10 mouse cellular contexts compared by ENCODE assay signal in genomic region chr10:93375771-93376170, GRCm38 (mm10).
A peak's percentile ranks its signal among the peaks of the same experiment; 100 is the strongest.
DNase-seq lines count a peak whose midpoint lies in the region; ATAC-seq and TF ChIP-seq lines count a peak whose summit lies in the region.
"Had no signal": no experiment of that assay in that cellular context is flagged by ENCODE, and none has a peak within 500 bp of the region (broad histone marks: within the 10 kb centered on the region; RNA-seq: fewer than 3 reads in every experiment).

No protein-coding gene starts in this region.

- H3K27me3 ChIP-seq in heart, embryonic 13.5 days (replicated peaks), result no peaks in the 10 kb centered on the region
- H3K27me3 ChIP-seq in lung, embryonic 14.5 days (ENCODE audit: insufficient read depth, low read length), result no peaks in the 10 kb centered on the region
- no peaks in the 10 kb centered on the region for H3K27me3 ChIP-seq in embryonic facial prominence, embryonic 13.5 days
- no peaks in the 10 kb centered on the region for H3K27me3 ChIP-seq in limb, embryonic 15.5 days
- H3K27me3 ChIP-seq: forebrain, embryonic 13.5 days had no signal

- peaks cover 12% of the 10 kb centered on the region for H3K4me1 ChIP-seq in heart, embryonic 13.5 days
- no peaks in the 10 kb centered on the region for H3K4me1 ChIP-seq in lung, embryonic 14.5 days (ENCODE audit: insufficient read depth)
- H3K4me1 ChIP-seq in embryonic facial prominence, embryonic 13.5 days, result no peaks in the 10 kb centered on the region
- no peaks in the 10 kb centered on the region for H3K4me1 ChIP-seq in limb, embryonic 15.5 days

- H3K4me2 ChIP-seq in heart, embryonic 13.5 days, result no peak overlapping the region
- H3K4me2 ChIP-seq in lung, embryonic 14.5 days, result no peak overlapping the region
- no peak overlapping the region for H3K4me2 ChIP-seq in embryonic facial prominence, embryonic 13.5 days
- no peak overlapping the region for H3K4me2 ChIP-seq in limb, embryonic 15.5 days
- H3K4me2 ChIP-seq: forebrain, embryonic 13.5 days had no signal

- intact Hi-C loops in heart, postnatal 36 days (cut with DNase I), result loop anchor here (1.0 to 5.0 kb wide), 5 partner anchors 15 to 213 kb away; partner anchors contain the start of gene Cdk17

- ATAC-seq in heart, embryonic 13.5 days (ENCODE audit: extremely low read depth, insufficient number of reproducible peaks, low FRiP score, low TSS enrichment), result no peak
- ATAC-seq in lung, embryonic 14.5 days (ENCODE audit: insufficient read depth), result no peak
- no peak for ATAC-seq in embryonic facial prominence, embryonic 13.5 days (ENCODE audit: insufficient number of reproducible peaks, insufficient read depth, low FRiP score, low TSS enrichment, low read depth)
- ATAC-seq in limb, embryonic 15.5 days (ENCODE audit: insufficient number of reproducible peaks, low FRiP score, low TSS enrichment, low read depth), result no peak

- H3K4me3 ChIP-seq in heart, embryonic 13.5 days, result no peak overlapping the region
- H3K4me3 ChIP-seq in lung, embryonic 14.5 days (ENCODE audit: low read depth, low read length), result no peak overlapping the region
- H3K4me3 ChIP-seq in embryonic facial prominence, embryonic 13.5 days, result no peak overlapping the region
- no peak overlapping the region for H3K4me3 ChIP-seq in limb, embryonic 15.5 days
- H3K4me3 ChIP-seq: forebrain, embryonic 13.5 days; myocyte had no signal

- DNase-seq in heart, postnatal 36 days, result no peak
- DNase-seq in lung, embryonic 14.5 days, result no peak
- DNase-seq in lung, postnatal 4 days, result no peak
- no peak for DNase-seq in frontal cortex, postnatal 10 days (ENCODE audit: low spot score in 2 of 2)
- DNase-seq in spleen, postnatal 4 days (ENCODE audit: low spot score in 2 of 2), result no peak

- H3K9me3 ChIP-seq in heart, embryonic 13.5 days, result no peaks in the 10 kb centered on the region
- H3K9me3 ChIP-seq in lung, embryonic 14.5 days (ENCODE audit: low read depth, low read length), result no peaks in the 10 kb centered on the region
- no peaks in the 10 kb centered on the region; the same call in 1 of the 2 replicates for H3K9me3 ChIP-seq in embryonic facial prominence, embryonic 13.5 days
- no peaks in the 10 kb centered on the region for H3K9me3 ChIP-seq in limb, embryonic 15.5 days
- H3K9me3 ChIP-seq: forebrain, embryonic 13.5 days had no signal

- no peak for TF ChIP-seq CTCF in lung, embryonic 14.5 days (IDR thresholded peaks at IDR 0.05; ENCODE audit: low read depth)

- WGBS in heart, embryonic 13.5 days, result 59% methylated on average over 4 of the region's 4 CpGs
- 70% methylated on average over 4 of the region's 4 CpGs for WGBS in lung, embryonic 14.5 days
- WGBS in embryonic facial prominence, embryonic 13.5 days, result 70% methylated on average over 4 of the region's 4 CpGs
- WGBS in limb, embryonic 15.5 days, result 74% methylated on average over 4 of the region's 4 CpGs

- no peaks in the 10 kb centered on the region for H3K36me3 ChIP-seq in heart, embryonic 13.5 days
- no peaks in the 10 kb centered on the region for H3K36me3 ChIP-seq in lung, embryonic 14.5 days (ENCODE audit: insufficient read depth)
- no peaks in the 10 kb centered on the region for H3K36me3 ChIP-seq in embryonic facial prominence, embryonic 13.5 days
- no peaks in the 10 kb centered on the region for H3K36me3 ChIP-seq in limb, embryonic 15.5 days

- H3K27ac ChIP-seq in heart, embryonic 13.5 days (replicated peaks), result peak overlapping the region; percentile 61
- H3K27ac ChIP-seq in lung, embryonic 14.5 days (ENCODE audit: low read depth), result peak overlapping the region; percentile 37
- H3K27ac ChIP-seq in embryonic facial prominence, embryonic 13.5 days, result peak overlapping the region; percentile 51; the same call in 1 of the 2 replicates
- peak overlapping the region; percentile 22; the same call in 1 of the 2 replicates for H3K27ac ChIP-seq in limb, embryonic 15.5 days

- H3K9ac ChIP-seq in heart, embryonic 13.5 days, result no peak overlapping the region
- no peak overlapping the region for H3K9ac ChIP-seq in lung, embryonic 14.5 days
- H3K9ac ChIP-seq in embryonic facial prominence, embryonic 13.5 days, result no peak overlapping the region
- no peak overlapping the region for H3K9ac ChIP-seq in limb, embryonic 15.5 days
- H3K9ac ChIP-seq: forebrain, embryonic 13.5 days had no signal
